Mouse (Mus musculus): ENCODE results near the gene Lmx1b.

The Lmx1b gene

GRCm38 (mm10) chr2:33640171-33640721 is at the start of gene Lmx1b:
Gene Lmx1b (minus strand): TSS chr2:33640511.
- DNase-seq: no peak

- DNase-seq: peak; percentile 53
Observed at GRCm38 (mm10) chr2:33689880-33690462, 49.7 kb upstream of the Lmx1b start.

- DNase-seq: no peak
Observed at GRCm38 (mm10) chr2:33689155-33689879, 49.0 kb upstream of the Lmx1b start.

- DNase-seq: no peak
Observed at GRCm38 (mm10) chr2:33683594-33683993, 43.3 kb upstream of the Lmx1b start.

GRCm38 (mm10) chr2:33683095-33683494 is 42.8 kb upstream of the Lmx1b start:
- no peak for DNase-seq

- peak; percentile 68 for DNase-seq
Observed at GRCm38 (mm10) chr2:33682219-33682618, 41.9 kb upstream of the Lmx1b start.

GRCm38 (mm10) chr2:33678950-33679654 is 38.8 kb upstream of the Lmx1b start:
- DNase-seq: no peak

- DNase-seq: no peak
Observed at GRCm38 (mm10) chr2:33672701-33673472, 32.6 kb upstream of the Lmx1b start.

GRCm38 (mm10) chr2:33668741-33669140 is 28.4 kb upstream of the Lmx1b start:
- DNase-seq: no peak

GRCm38 (mm10) chr2:33666388-33666945 is 26.2 kb upstream of the Lmx1b start:
- DNase-seq: no peak

GRCm38 (mm10) chr2:33665363-33666058 is 25.2 kb upstream of the Lmx1b start:
- peak; percentile 13 for DNase-seq

GRCm38 (mm10) chr2:33664661-33665060 is 24.4 kb upstream of the Lmx1b start:
- DNase-seq: no peak

- peak; percentile 39 for DNase-seq
Observed at GRCm38 (mm10) chr2:33659288-33659629, 18.9 kb upstream of the Lmx1b start.

- no peak for DNase-seq
Observed at GRCm38 (mm10) chr2:33658602-33659287, 18.4 kb upstream of the Lmx1b start.

GRCm38 (mm10) chr2:33652517-33653198 is 12.3 kb upstream of the Lmx1b start:
- DNase-seq: no peak

- no peak for DNase-seq
Observed at GRCm38 (mm10) chr2:33649371-33649770, 9.1 kb upstream of the Lmx1b start.

GRCm38 (mm10) chr2:33648894-33649293 is 8.6 kb upstream of the Lmx1b start:
- no peak for DNase-seq

- DNase-seq: no peak
Observed at GRCm38 (mm10) chr2:33646283-33646550, 5.9 kb upstream of the Lmx1b start.

GRCm38 (mm10) chr2:33645538-33646282 is 5.4 kb upstream of the Lmx1b start:
- no peak for DNase-seq
